Mouse (Mus musculus) urinary bladder, postnatal 25 days (tissue): ENCODE measurements around the gene Klra5.
"Not testable (repeated sequence)": the region's sequence is repeated elsewhere in the genome, so short reads cannot be mapped to it uniquely, and the experiment has no call there.

ENCODE experiments used
- DNase-seq: peaks from one replicate; pipeline ENCODE4 v3.0.0; 2022; ENCODE audit warnings: low spot score

Gene Klra5

DNA sequence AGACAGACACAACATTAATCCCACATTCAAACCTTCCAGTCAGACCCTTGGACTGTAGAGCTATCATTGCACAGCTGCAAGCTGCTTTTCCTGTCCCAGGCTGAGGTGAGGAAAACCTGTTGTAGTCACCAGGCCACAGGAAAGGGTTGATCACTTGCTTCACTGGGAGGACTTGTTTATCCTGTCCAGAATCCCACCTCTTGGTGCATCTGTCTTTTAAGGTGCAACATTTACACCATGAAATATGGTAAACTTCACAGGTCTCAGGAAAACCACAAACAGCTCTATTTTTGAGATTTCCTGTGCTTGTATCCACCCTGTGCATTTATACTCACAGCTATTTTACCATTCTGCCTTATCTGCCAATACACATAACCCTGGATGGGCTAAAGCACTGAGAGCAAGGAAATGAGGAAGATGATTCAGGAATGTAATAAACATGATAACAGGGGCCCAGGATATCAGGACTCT, at the start of gene Klra5:
TSS of gene Klra5 (minus strand) at position 175 of the 471 bp plus-strand sequence.
- not testable (repeated sequence) for DNase-seq

DNA sequence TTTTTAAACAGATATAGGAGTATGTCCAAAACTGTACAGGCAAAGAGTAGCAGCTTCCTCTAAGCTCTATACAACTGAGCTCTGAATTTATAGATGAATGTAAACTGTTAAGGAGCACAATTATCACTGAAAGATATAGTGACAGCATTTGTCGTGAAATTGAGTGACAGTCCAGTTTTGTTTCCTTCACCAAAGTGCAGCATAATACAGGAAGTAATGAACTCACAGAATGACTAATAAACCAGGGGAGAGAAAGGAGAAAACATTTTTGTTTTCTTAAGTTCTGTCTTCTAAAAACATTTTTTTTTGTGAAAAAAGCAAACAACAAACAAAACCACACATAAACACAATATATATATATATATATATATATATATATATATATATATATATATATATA, 454 bp downstream of the Klra5 start:
- no peak for DNase-seq

DNA sequence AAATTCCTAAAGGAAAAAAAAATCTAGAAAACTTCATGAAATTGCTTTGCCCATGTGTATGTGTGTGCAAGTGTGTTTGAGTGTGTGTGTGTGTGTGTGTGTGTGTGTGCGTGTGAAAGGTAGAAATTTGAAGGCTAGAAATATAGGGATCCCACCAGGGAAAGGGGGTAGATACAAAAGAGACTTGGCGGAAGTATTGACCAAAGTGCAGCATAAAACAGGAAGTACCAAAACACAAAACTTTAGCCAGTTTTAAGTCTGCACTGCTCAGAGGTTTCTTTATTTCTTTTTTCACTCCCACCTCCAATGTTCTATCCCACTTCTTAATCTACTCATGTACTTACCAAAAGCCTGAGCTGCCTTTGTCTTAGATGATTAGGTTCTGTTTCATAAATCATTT, 34.9 kb downstream of the Klra5 start:
- no peak for DNase-seq

DNA sequence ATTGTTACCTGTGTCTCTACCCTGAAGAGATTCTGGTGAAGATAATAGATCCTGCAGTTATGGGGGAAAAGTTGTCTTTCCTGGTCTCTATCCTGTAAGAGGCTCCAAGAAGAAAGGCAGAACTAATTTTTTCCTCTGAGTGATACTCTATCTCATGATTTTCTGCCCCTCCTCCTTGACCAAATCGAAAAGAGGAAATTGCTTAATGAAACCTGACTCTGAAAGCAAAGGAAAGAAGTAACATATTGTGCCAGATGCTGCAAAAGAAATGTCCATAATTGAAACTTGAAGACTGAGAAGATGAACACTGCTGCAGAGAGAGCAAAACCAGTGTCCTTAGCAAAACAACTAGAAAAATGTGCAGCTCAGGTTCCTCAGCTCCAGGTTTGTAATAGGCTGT, 40.9 kb downstream of the Klra5 start, which contains the start of gene Klra17:
TSS of gene Klra17 (minus strand) at position 124 of the 400 bp plus-strand sequence.
- DNase-seq = no peak

DNA sequence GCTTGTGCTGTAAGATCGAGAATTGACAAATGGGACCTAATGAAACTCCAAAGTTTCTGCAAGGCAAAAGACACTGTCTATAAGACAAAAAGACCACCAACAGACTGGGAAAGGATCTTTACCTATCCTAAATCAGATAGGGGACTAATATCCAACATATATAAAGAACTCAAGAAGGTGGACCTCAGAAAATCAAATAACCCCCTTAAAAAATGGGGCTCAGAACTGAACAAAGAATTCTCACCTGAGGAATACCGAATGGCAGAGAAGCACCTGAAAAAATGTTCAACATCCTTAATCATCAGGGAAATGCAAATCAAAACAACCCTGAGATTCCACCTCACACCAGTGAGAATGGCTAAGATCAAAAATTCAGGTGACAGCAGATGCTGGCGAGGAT, 55.1 kb downstream of the Klra5 start, which contains the start of gene Gm17631:
TSS of gene Gm17631 (plus strand) at position 301 of the 400 bp plus-strand sequence.
- DNase-seq = not testable (repeated sequence)
